Mouse (Mus musculus): ENCODE results near the gene Hexb. TPM values are rescaled to one million over a fixed set of nuclear protein-coding genes. Genes with fewer than 3 reads are reported as not detected.

Gene Hexb
- polyA plus RNA-seq, 1 experiment from 2014 or later, result 23.4 TPM

- 71% methylated on average over 16 of the region's 16 CpGs for WGBS
These were observed 40.2 kb upstream of the Hexb start for GRCm38 (mm10) chr13:97238181-97238981.

GRCm38 (mm10) chr13:97237700-97238099 lies 39.5 kb upstream of the Hexb start:
- 49% methylated on average over 3 of the region's 3 CpGs for WGBS
- Histone ChIP-seq H3K27me3 (ENCODE audit: insufficient read depth, poor library complexity, severe bottlenecking) (peaks cover 13% of the 10 kb centered on the region; the same call in 1 of the 2 replicates), H3K27ac (peak overlapping the region; percentile 66), H3K36me3 (no peaks in the 10 kb centered on the region), H3K4me1 (replicated peaks) (peaks cover 45% of the 10 kb centered on the region), H3K9me3 (no peaks in the 10 kb centered on the region), H3K4me3 (no peak overlapping the region)
- DNase-seq (ENCODE audit: low spot score), result no peak

More at GRCm38 (mm10) chr13:97238181-97238981, 40.2 kb upstream of the Hexb start:
- H3K27me3 ChIP-seq (ENCODE audit: insufficient read depth, poor library complexity, severe bottlenecking), result peaks cover 13% of the 10 kb centered on the region; the same call in 1 of the 2 replicates
- no peaks in the 10 kb centered on the region for H3K9me3 ChIP-seq
- no peak overlapping the region for H3K4me3 ChIP-seq
- no peak for DNase-seq (ENCODE audit: low spot score)
- H3K4me1 ChIP-seq (replicated peaks), result peaks cover 52% of the 10 kb centered on the region
- peak overlapping the region; percentile 100 for H3K27ac ChIP-seq
- no peaks in the 10 kb centered on the region for H3K36me3 ChIP-seq

GRCm38 (mm10) chr13:97235911-97236310 lies 37.8 kb upstream of the Hexb start:
- H3K4me3 ChIP-seq, result no peak overlapping the region
- H3K9me3 ChIP-seq, result no peaks in the 10 kb centered on the region
- peaks cover 32% of the 10 kb centered on the region for H3K4me1 ChIP-seq (replicated peaks)
- no peaks in the 10 kb centered on the region for H3K36me3 ChIP-seq
- H3K27ac ChIP-seq, result no peak overlapping the region
- H3K27me3 ChIP-seq (ENCODE audit: insufficient read depth, poor library complexity, severe bottlenecking), result peaks cover 13% of the 10 kb centered on the region; the same call in 1 of the 2 replicates
- no peak for DNase-seq (ENCODE audit: low spot score)
- 79% methylated on average over 6 of the region's 6 CpGs for WGBS

- 20% methylated on average over 17 of the region's 17 CpGs for WGBS
- Histone ChIP-seq H3K27ac (peak overlapping the region; percentile 83), H3K9me3 (no peaks in the 10 kb centered on the region)
These were observed 36.7 kb upstream of the Hexb start for GRCm38 (mm10) chr13:97234785-97235417.

GRCm38 (mm10) chr13:97233092-97233491 lies 34.9 kb upstream of the Hexb start:
- H3K9me3 ChIP-seq, result no peaks in the 10 kb centered on the region
- WGBS, result 78% methylated on average over 2 of the region's 2 CpGs
- H3K27ac ChIP-seq, result no peak overlapping the region
- no peak overlapping the region for H3K4me3 ChIP-seq
- H3K36me3 ChIP-seq, result no peaks in the 10 kb centered on the region
- DNase-seq (ENCODE audit: low spot score), result no peak
- H3K27me3 ChIP-seq (ENCODE audit: insufficient read depth, poor library complexity, severe bottlenecking), result peaks cover 4% of the 10 kb centered on the region; the same call in 1 of the 2 replicates
- H3K4me1 ChIP-seq (replicated peaks), result peaks cover 11% of the 10 kb centered on the region

More at GRCm38 (mm10) chr13:97234785-97235417, 36.7 kb upstream of the Hexb start:
- H3K36me3 ChIP-seq, result no peaks in the 10 kb centered on the region
- H3K4me3 ChIP-seq, result peak overlapping the region; percentile 52
- DNase-seq (ENCODE audit: low spot score), result peak; percentile 87
- peaks cover 13% of the 10 kb centered on the region; the same call in 1 of the 2 replicates for H3K27me3 ChIP-seq (ENCODE audit: insufficient read depth, poor library complexity, severe bottlenecking)
- peaks cover 25% of the 10 kb centered on the region for H3K4me1 ChIP-seq (replicated peaks)

- Histone ChIP-seq H3K27me3 (ENCODE audit: insufficient read depth, poor library complexity, severe bottlenecking) (no peaks in the 10 kb centered on the region), H3K36me3 (no peaks in the 10 kb centered on the region), H3K9me3 (peaks cover 7% of the 10 kb centered on the region), H3K4me1 (replicated peaks) (peaks cover 4% of the 10 kb centered on the region), H3K27ac (no peak overlapping the region), H3K4me3 (no peak overlapping the region)
- DNase-seq (ENCODE audit: low spot score), result no peak
- WGBS, result 79% methylated on average over 3 of the region's 3 CpGs
These were observed 31.9 kb upstream of the Hexb start for GRCm38 (mm10) chr13:97230101-97230500.

GRCm38 (mm10) chr13:97227795-97228194 lies 29.6 kb upstream of the Hexb start:
- Histone ChIP-seq H3K36me3 (no peaks in the 10 kb centered on the region), H3K4me3 (no peak overlapping the region), H3K4me1 (replicated peaks) (no peaks in the 10 kb centered on the region), H3K27ac (no peak overlapping the region), H3K27me3 (ENCODE audit: insufficient read depth, poor library complexity, severe bottlenecking) (no peaks in the 10 kb centered on the region), H3K9me3 (peaks cover 7% of the 10 kb centered on the region)
- DNase-seq (ENCODE audit: low spot score), result no peak
- WGBS, result 90% methylated on average over 3 of the region's 3 CpGs

GRCm38 (mm10) chr13:97225130-97225529 lies 27.0 kb upstream of the Hexb start:
- no peaks in the 10 kb centered on the region for H3K4me1 ChIP-seq (replicated peaks)
- no peaks in the 10 kb centered on the region for H3K36me3 ChIP-seq
- no peak overlapping the region for H3K4me3 ChIP-seq
- peaks cover 7% of the 10 kb centered on the region for H3K9me3 ChIP-seq
- H3K27me3 ChIP-seq (ENCODE audit: insufficient read depth, poor library complexity, severe bottlenecking), result no peaks in the 10 kb centered on the region
- H3K27ac ChIP-seq, result peak overlapping the region; percentile 50; the same call in 1 of the 2 replicates
- no peak for DNase-seq (ENCODE audit: low spot score)
- 73% methylated on average over 17 of the region's 17 CpGs for WGBS

GRCm38 (mm10) chr13:97224341-97224982 lies 26.3 kb upstream of the Hexb start:
- DNase-seq (ENCODE audit: low spot score), result no peak
- Histone ChIP-seq H3K36me3 (no peaks in the 10 kb centered on the region), H3K27ac (no peak overlapping the region), H3K9me3 (peaks cover 7% of the 10 kb centered on the region), H3K4me1 (replicated peaks) (no peaks in the 10 kb centered on the region), H3K4me3 (no peak overlapping the region), H3K27me3 (ENCODE audit: insufficient read depth, poor library complexity, severe bottlenecking) (no peaks in the 10 kb centered on the region)
- WGBS, result 85% methylated on average over 10 of the region's 10 CpGs

- H3K4me1 ChIP-seq (replicated peaks), result no peaks in the 10 kb centered on the region
- H3K27me3 ChIP-seq (ENCODE audit: insufficient read depth, poor library complexity, severe bottlenecking), result no peaks in the 10 kb centered on the region
- H3K27ac ChIP-seq, result no peak overlapping the region
- DNase-seq (ENCODE audit: low spot score), result no peak
- 92% methylated on average over 8 of the region's 8 CpGs for WGBS
- H3K36me3 ChIP-seq, result no peaks in the 10 kb centered on the region
- peaks cover 7% of the 10 kb centered on the region for H3K9me3 ChIP-seq
- no peak overlapping the region for H3K4me3 ChIP-seq
These were observed 25.7 kb upstream of the Hexb start for GRCm38 (mm10) chr13:97223856-97224255.

- DNase-seq (ENCODE audit: low spot score), result no peak
- Histone ChIP-seq H3K27ac (no peak overlapping the region), H3K9me3 (no peaks in the 10 kb centered on the region), H3K4me1 (replicated peaks) (peaks cover 10% of the 10 kb centered on the region), H3K27me3 (ENCODE audit: insufficient read depth, poor library complexity, severe bottlenecking) (no peaks in the 10 kb centered on the region), H3K4me3 (no peak overlapping the region), H3K36me3 (no peaks in the 10 kb centered on the region)
- WGBS, result 91% methylated on average over 3 of the region's 3 CpGs
These were observed 21.9 kb upstream of the Hexb start for GRCm38 (mm10) chr13:97220022-97220421.

- H3K4me1 ChIP-seq (replicated peaks), result peaks cover 20% of the 10 kb centered on the region
- H3K36me3 ChIP-seq, result no peaks in the 10 kb centered on the region
- no peak overlapping the region for H3K27ac ChIP-seq
- H3K9me3 ChIP-seq, result no peaks in the 10 kb centered on the region
- DNase-seq (ENCODE audit: low spot score), result no peak
- H3K4me3 ChIP-seq, result no peak overlapping the region
- 87% methylated on average over 5 of the region's 5 CpGs for WGBS
- H3K27me3 ChIP-seq (ENCODE audit: insufficient read depth, poor library complexity, severe bottlenecking), result no peaks in the 10 kb centered on the region
These were observed 18.0 kb upstream of the Hexb start for GRCm38 (mm10) chr13:97216196-97216595.

- no peaks in the 10 kb centered on the region for H3K27me3 ChIP-seq (ENCODE audit: insufficient read depth, poor library complexity, severe bottlenecking)
- H3K9me3 ChIP-seq, result no peaks in the 10 kb centered on the region
- 36% methylated on average over 4 of the region's 4 CpGs for WGBS
- H3K36me3 ChIP-seq, result no peaks in the 10 kb centered on the region
- no peak for DNase-seq (ENCODE audit: low spot score)
- peaks cover 20% of the 10 kb centered on the region for H3K4me1 ChIP-seq (replicated peaks)
- H3K27ac ChIP-seq, result peak overlapping the region; percentile 56; the same call in 1 of the 2 replicates
- H3K4me3 ChIP-seq, result no peak overlapping the region
These were observed 17.4 kb upstream of the Hexb start for GRCm38 (mm10) chr13:97215563-97215962.
